25 mouse cellular contexts compared by ENCODE assay signal in genomic region chr12:54110930-54111329, GRCm38 (mm10).
A peak's percentile ranks its signal among the peaks of the same experiment; 100 is the strongest.
DNase-seq lines count a peak whose midpoint lies in the region; ATAC-seq and TF ChIP-seq lines count a peak whose summit lies in the region.
"Had no signal": no experiment of that assay in that cellular context is flagged by ENCODE, and none has a peak within 500 bp of the region (broad histone marks: within the 10 kb centered on the region; RNA-seq: fewer than 3 reads in every experiment).

No protein-coding gene starts in this region.

- H3K4me3 ChIP-seq in forebrain, postnatal 0 days (ENCODE audit: low read depth, low read length): no peak overlapping the region
- no peak overlapping the region for H3K4me3 ChIP-seq in forebrain, embryonic 15.5 days
- no peak overlapping the region for H3K4me3 ChIP-seq in midbrain, embryonic 14.5 days (replicated peaks; ENCODE audit: low read depth, low read length)
- H3K4me3 ChIP-seq in midbrain, postnatal 0 days (ENCODE audit: low read depth, low read length): no peak overlapping the region
- H3K4me3 ChIP-seq in kidney, embryonic 15.5 days (replicated peaks): no peak overlapping the region
- H3K4me3 ChIP-seq: embryonic facial prominence, embryonic 15.5 days; erythroblast, embryonic 14.5 days; forebrain, embryonic 10.5 days; heart, embryonic 10.5 days; intestine, embryonic 15.5 days had no signal

- peak; percentile 47 for DNase-seq in forebrain, postnatal 0 days
- DNase-seq in midbrain, embryonic 14.5 days: peak; percentile 42
- DNase-seq in midbrain, postnatal 0 days (ENCODE audit: low spot score): no peak
- DNase-seq in ES-CJ7 (ENCODE audit: low read depth, low spot score): peak; percentile 74
- peak; percentile 66 for DNase-seq in brain, embryonic 14.5 days (ENCODE audit: low read depth)
- no peak for DNase-seq in layer of hippocampus, adult 18-20 months (ENCODE audit: low spot score in 2 of 2)
- DNase-seq: adrenal gland, adult 8-10 months; adrenal gland, postnatal 36 days; cerebellum, adult 11 months; cerebellum, adult 8-10 months; cerebellum, postnatal 14 days; embryo, embryonic 11 days; gastrocnemius, postnatal 10 days; heart, adult 18-20 months; heart, postnatal 10 days; heart, postnatal 4 days had no signal

- no peaks in the 10 kb centered on the region for H3K4me1 ChIP-seq in forebrain, postnatal 0 days (ENCODE audit: insufficient read depth)
- H3K4me1 ChIP-seq in forebrain, embryonic 15.5 days: no peaks in the 10 kb centered on the region
- no peaks in the 10 kb centered on the region for H3K4me1 ChIP-seq in midbrain, embryonic 14.5 days (ENCODE audit: control insufficient read depth, insufficient read depth, low read length)
- no peaks in the 10 kb centered on the region for H3K4me1 ChIP-seq in midbrain, postnatal 0 days (ENCODE audit: insufficient read depth, low read length)
- H3K4me1 ChIP-seq in kidney, embryonic 15.5 days: no peaks in the 10 kb centered on the region
- H3K4me1 ChIP-seq: embryonic facial prominence, embryonic 15.5 days; heart, embryonic 10.5 days; intestine, embryonic 15.5 days had no signal

- no peak overlapping the region for H3K9ac ChIP-seq in forebrain, postnatal 0 days
- H3K9ac ChIP-seq in forebrain, embryonic 15.5 days (replicated peaks): no peak overlapping the region
- H3K9ac ChIP-seq in midbrain, embryonic 14.5 days (replicated peaks; ENCODE audit: low read length): no peak overlapping the region
- H3K9ac ChIP-seq in midbrain, postnatal 0 days (replicated peaks; ENCODE audit: low read length, poor library complexity, severe bottlenecking): no peak overlapping the region
- H3K9ac ChIP-seq in kidney, embryonic 15.5 days: no peak overlapping the region
- H3K9ac ChIP-seq: embryonic facial prominence, embryonic 15.5 days; hindbrain, embryonic 14.5 days; intestine, embryonic 15.5 days had no signal

- no peak overlapping the region for H3K4me2 ChIP-seq in forebrain, postnatal 0 days (ENCODE audit: low read depth)
- no peak overlapping the region for H3K4me2 ChIP-seq in forebrain, embryonic 15.5 days (replicated peaks)
- no peak overlapping the region for H3K4me2 ChIP-seq in midbrain, embryonic 14.5 days (ENCODE audit: low read length)
- H3K4me2 ChIP-seq in midbrain, postnatal 0 days (ENCODE audit: low read depth, low read length, poor library complexity, severe bottlenecking): no peak overlapping the region
- H3K4me2 ChIP-seq in kidney, embryonic 15.5 days: no peak overlapping the region
- H3K4me2 ChIP-seq: embryonic facial prominence, embryonic 15.5 days; hindbrain, embryonic 14.5 days; intestine, embryonic 15.5 days had no signal

- TF ChIP-seq CTCF in forebrain, postnatal 0 days (IDR thresholded peaks at IDR 0.05; ENCODE audit: low read depth): no peak
- TF ChIP-seq CTCF in midbrain, postnatal 0 days (IDR thresholded peaks at IDR 0.05): no peak
- no peak for TF ChIP-seq CTCF in brain, embryonic 14.5 days (IDR thresholded peaks at IDR 0.05; ENCODE audit: borderline replicate concordance, extremely low read depth, insufficient read depth, insufficient read length)

- H3K27me3 ChIP-seq in forebrain, postnatal 0 days (ENCODE audit: insufficient read depth, low read length): no peaks in the 10 kb centered on the region
- H3K27me3 ChIP-seq in forebrain, embryonic 15.5 days: no peaks in the 10 kb centered on the region
- H3K27me3 ChIP-seq in midbrain, embryonic 14.5 days (ENCODE audit: control insufficient read depth, insufficient read depth, low read length): no peaks in the 10 kb centered on the region
- H3K27me3 ChIP-seq in midbrain, postnatal 0 days (ENCODE audit: insufficient read depth, low read length): no peaks in the 10 kb centered on the region
- H3K27me3 ChIP-seq in kidney, embryonic 15.5 days: 0 out of 2 replicates have a peak, but pooled peaks cover 3% of the 10 kb centered on the region
- H3K27me3 ChIP-seq: embryonic facial prominence, embryonic 15.5 days; intestine, embryonic 15.5 days; Patski had no signal

- no peaks in the 10 kb centered on the region; the same call in 1 of the 2 replicates for H3K36me3 ChIP-seq in forebrain, postnatal 0 days (ENCODE audit: insufficient read depth)
- H3K36me3 ChIP-seq in forebrain, embryonic 15.5 days: no peaks in the 10 kb centered on the region
- H3K36me3 ChIP-seq in midbrain, embryonic 14.5 days (ENCODE audit: control insufficient read depth, insufficient read depth, low read length): no peaks in the 10 kb centered on the region
- H3K36me3 ChIP-seq in midbrain, postnatal 0 days (ENCODE audit: insufficient read depth, low read length): peaks cover 9% of the 10 kb centered on the region; the same call in 1 of the 2 replicates
- H3K36me3 ChIP-seq in kidney, embryonic 15.5 days: no peaks in the 10 kb centered on the region
- H3K36me3 ChIP-seq: embryonic facial prominence, embryonic 15.5 days; forebrain, embryonic 10.5 days; heart, embryonic 10.5 days; intestine, embryonic 15.5 days had no signal

- 13% methylated on average over 3 of the region's 3 CpGs for WGBS in forebrain, postnatal 0 days
- 11% methylated on average over 3 of the region's 3 CpGs for WGBS in forebrain, embryonic 15.5 days
- 25% methylated on average over 3 of the region's 3 CpGs for WGBS in midbrain, embryonic 14.5 days
- 23% methylated on average over 3 of the region's 3 CpGs for WGBS in midbrain, postnatal 0 days
- WGBS in kidney, embryonic 15.5 days: 54% methylated on average over 3 of the region's 3 CpGs

- no peaks in the 10 kb centered on the region for H3K9me3 ChIP-seq in forebrain, postnatal 0 days (ENCODE audit: low read length)
- no peaks in the 10 kb centered on the region for H3K9me3 ChIP-seq in forebrain, embryonic 15.5 days
- H3K9me3 ChIP-seq in midbrain, embryonic 14.5 days (ENCODE audit: control insufficient read depth, low read length): no peaks in the 10 kb centered on the region
- H3K9me3 ChIP-seq in midbrain, postnatal 0 days (ENCODE audit: low read length): no peaks in the 10 kb centered on the region
- no peaks in the 10 kb centered on the region for H3K9me3 ChIP-seq in kidney, embryonic 15.5 days (replicated peaks)
- H3K9me3 ChIP-seq: embryonic facial prominence, embryonic 15.5 days; forebrain, embryonic 10.5 days; heart, embryonic 10.5 days; intestine, embryonic 15.5 days had no signal

- TF ChIP-seq POLR2A in brain, embryonic 14.5 days (IDR thresholded peaks at IDR 0.05; ENCODE audit: borderline replicate concordance, extremely low read depth, insufficient read depth, insufficient read length, poor library complexity, severe bottlenecking): no peak

- peak; percentile 69 for ATAC-seq in forebrain, postnatal 0 days
- no peak for ATAC-seq in forebrain, embryonic 15.5 days (replicated peaks)
- ATAC-seq in midbrain, embryonic 14.5 days (ENCODE audit: low FRiP score, low TSS enrichment): no peak
- ATAC-seq in midbrain, postnatal 0 days (ENCODE audit: low FRiP score): no peak
- ATAC-seq in kidney, embryonic 15.5 days (replicated peaks; ENCODE audit: low FRiP score): no peak
- ATAC-seq: intestine, embryonic 15.5 days; Patski had no signal

- H3K27ac ChIP-seq in forebrain, postnatal 0 days (ENCODE audit: low read depth, low read length): no peak overlapping the region
- no peak overlapping the region for H3K27ac ChIP-seq in forebrain, embryonic 15.5 days (replicated peaks)
- H3K27ac ChIP-seq in midbrain, embryonic 14.5 days (replicated peaks; ENCODE audit: low read depth, low read length): no peak overlapping the region
- no peak overlapping the region for H3K27ac ChIP-seq in midbrain, postnatal 0 days (ENCODE audit: low read depth, low read length)
- H3K27ac ChIP-seq in kidney, embryonic 15.5 days: no peak overlapping the region
- H3K27ac ChIP-seq: embryonic facial prominence, embryonic 15.5 days; forebrain, embryonic 10.5 days; heart, embryonic 10.5 days; hindbrain, embryonic 14.5 days; intestine, embryonic 15.5 days had no signal

Comparison
In these comparisons a context has a peak if more than half of its experiments do, and no peak if none do; other contexts are left out.
1. DNase-seq: peak in forebrain, postnatal 0 days (single experiment), midbrain, embryonic 14.5 days (single experiment), ES-CJ7 (single experiment) and brain, embryonic 14.5 days (single experiment); none in midbrain, postnatal 0 days (single experiment) and layer of hippocampus, adult 18-20 months (0 of 2).